Mouse (Mus musculus): ENCODE results near the gene Agfg2. TPM values are rescaled to one million over a fixed set of nuclear protein-coding genes. Genes with fewer than 3 reads are reported as not detected.
A peak's percentile ranks its signal among the peaks of the same experiment; 100 is the strongest.

Agfg2 gene
- polyA plus RNA-seq, 1 experiment: 16.5 TPM

GRCm38 (mm10) chr5:137685653-137686052 lies 1.1 kb upstream of the Agfg2 start:
- Histone ChIP-seq H3K4me3 (ENCODE audit: extremely low read depth, insufficient read depth, insufficient read length) (no peak overlapping the region), H3K27me3 (ENCODE audit: control insufficient read depth, insufficient read depth, low read length) (no peaks in the 10 kb centered on the region), H3K36me3 (ENCODE audit: control insufficient read depth, insufficient read depth, low read length) (no peaks in the 10 kb centered on the region), H3K4me1 (ENCODE audit: control insufficient read depth, insufficient read depth, insufficient read length) (peaks cover 12% of the 10 kb centered on the region), H3K27ac (ENCODE audit: insufficient read depth, low read length) (peak overlapping the region; percentile 57; the same call in 1 of the 2 replicates)
- 73% methylated on average over 3 of the region's 3 CpGs for WGBS
- no peak for TF ChIP-seq POLR2A (IDR thresholded peaks at IDR 0.05; ENCODE audit: low read depth, low read length)
- no peak for TF ChIP-seq CTCF (IDR thresholded peaks at IDR 0.05; ENCODE audit: extremely low read depth, insufficient read depth, insufficient read length, insufficient replicate concordance)
- DNase-seq (ENCODE audit: low read depth in 1 of 2, low spot score in 2 of 2): no peak

- TF ChIP-seq POLR2A (IDR thresholded peaks at IDR 0.05; ENCODE audit: low read depth, low read length) (no peak), CTCF (IDR thresholded peaks at IDR 0.05; ENCODE audit: extremely low read depth, insufficient read depth, insufficient read length, insufficient replicate concordance) (no peak)
- DNase-seq (ENCODE audit: low read depth in 1 of 2, low spot score in 2 of 2): no peak
- Histone ChIP-seq H3K4me3 (ENCODE audit: extremely low read depth, insufficient read depth, insufficient read length) (peak overlapping the region; percentile 71), H3K36me3 (ENCODE audit: control insufficient read depth, insufficient read depth, low read length) (no peaks in the 10 kb centered on the region), H3K27ac (ENCODE audit: insufficient read depth, low read length) (peak overlapping the region; percentile 52; the same call in 1 of the 2 replicates), H3K4me1 (ENCODE audit: control insufficient read depth, insufficient read depth, insufficient read length) (peaks cover 12% of the 10 kb centered on the region), H3K27me3 (ENCODE audit: control insufficient read depth, insufficient read depth, low read length) (no peaks in the 10 kb centered on the region)
- 8% methylated on average over 28 of the region's 28 CpGs for WGBS
Observed at GRCm38 (mm10) chr5:137683388-137684293, 885 bp downstream of the Agfg2 start.

- Histone ChIP-seq H3K4me3 (ENCODE audit: extremely low read depth, insufficient read depth, insufficient read length) (no peak overlapping the region), H3K27me3 (ENCODE audit: control insufficient read depth, insufficient read depth, low read length) (no peaks in the 10 kb centered on the region), H3K4me1 (ENCODE audit: control insufficient read depth, insufficient read depth, insufficient read length) (peaks cover 12% of the 10 kb centered on the region), H3K27ac (ENCODE audit: insufficient read depth, low read length) (no peak overlapping the region), H3K36me3 (ENCODE audit: control insufficient read depth, insufficient read depth, low read length) (no peaks in the 10 kb centered on the region)
- 95% methylated on average over 6 of the region's 6 CpGs for WGBS
- no peak for DNase-seq (ENCODE audit: low read depth in 1 of 2, low spot score in 2 of 2)
- TF ChIP-seq CTCF (IDR thresholded peaks at IDR 0.05; ENCODE audit: extremely low read depth, insufficient read depth, insufficient read length, insufficient replicate concordance) (no peak), POLR2A (IDR thresholded peaks at IDR 0.05; ENCODE audit: low read depth, low read length) (no peak)
Observed at GRCm38 (mm10) chr5:137682526-137682925, 2.0 kb downstream of the Agfg2 start.

GRCm38 (mm10) chr5:137679726-137680125 lies 4.8 kb downstream of the Agfg2 start:
- peaks cover 4% of the 10 kb centered on the region; the same call in 1 of the 2 replicates for H3K4me1 ChIP-seq (ENCODE audit: control insufficient read depth, insufficient read depth, insufficient read length)
- DNase-seq (ENCODE audit: low read depth in 1 of 2, low spot score in 2 of 2): no peak
- 88% methylated on average over 4 of the region's 4 CpGs for WGBS
- H3K27me3 ChIP-seq (ENCODE audit: control insufficient read depth, insufficient read depth, low read length): no peaks in the 10 kb centered on the region
- H3K27ac ChIP-seq (ENCODE audit: insufficient read depth, low read length): no peak overlapping the region
- TF ChIP-seq POLR2A (IDR thresholded peaks at IDR 0.05; ENCODE audit: low read depth, low read length): no peak
- no peak for TF ChIP-seq CTCF (IDR thresholded peaks at IDR 0.05; ENCODE audit: extremely low read depth, insufficient read depth, insufficient read length, insufficient replicate concordance)
- H3K4me3 ChIP-seq (ENCODE audit: extremely low read depth, insufficient read depth, insufficient read length): no peak overlapping the region
- no peaks in the 10 kb centered on the region for H3K36me3 ChIP-seq (ENCODE audit: control insufficient read depth, insufficient read depth, low read length)

- DNase-seq (ENCODE audit: low read depth in 1 of 2, low spot score in 2 of 2): no peak
- TF ChIP-seq CTCF (IDR thresholded peaks at IDR 0.05; ENCODE audit: extremely low read depth, insufficient read depth, insufficient read length, insufficient replicate concordance) (no peak), POLR2A (IDR thresholded peaks at IDR 0.05; ENCODE audit: low read depth, low read length) (no peak)
- WGBS: 90% methylated on average over 3 of the region's 3 CpGs
- Histone ChIP-seq H3K4me1 (ENCODE audit: control insufficient read depth, insufficient read depth, insufficient read length) (peaks cover 4% of the 10 kb centered on the region; the same call in 1 of the 2 replicates), H3K36me3 (ENCODE audit: control insufficient read depth, insufficient read depth, low read length) (no peaks in the 10 kb centered on the region), H3K27me3 (ENCODE audit: control insufficient read depth, insufficient read depth, low read length) (no peaks in the 10 kb centered on the region), H3K4me3 (ENCODE audit: extremely low read depth, insufficient read depth, insufficient read length) (no peak overlapping the region), H3K27ac (ENCODE audit: insufficient read depth, low read length) (no peak overlapping the region)
Observed at GRCm38 (mm10) chr5:137678736-137679135, 5.8 kb downstream of the Agfg2 start.

- Histone ChIP-seq H3K4me3 (ENCODE audit: extremely low read depth, insufficient read depth, insufficient read length) (no peak overlapping the region), H3K4me1 (ENCODE audit: control insufficient read depth, insufficient read depth, insufficient read length) (peaks cover under 1% of the 10 kb centered on the region; the same call in 1 of the 2 replicates), H3K27me3 (ENCODE audit: control insufficient read depth, insufficient read depth, low read length) (no peaks in the 10 kb centered on the region), H3K36me3 (ENCODE audit: control insufficient read depth, insufficient read depth, low read length) (no peaks in the 10 kb centered on the region), H3K27ac (ENCODE audit: insufficient read depth, low read length) (no peak overlapping the region)
- TF ChIP-seq CTCF (IDR thresholded peaks at IDR 0.05; ENCODE audit: extremely low read depth, insufficient read depth, insufficient read length, insufficient replicate concordance) (no peak), POLR2A (IDR thresholded peaks at IDR 0.05; ENCODE audit: low read depth, low read length) (no peak)
- no peak for DNase-seq (ENCODE audit: low read depth in 1 of 2, low spot score in 2 of 2)
- WGBS: 98% methylated on average over 8 of the region's 8 CpGs
Observed at GRCm38 (mm10) chr5:137677859-137678258, 6.7 kb downstream of the Agfg2 start.

GRCm38 (mm10) chr5:137674786-137675185 lies 9.7 kb downstream of the Agfg2 start:
- H3K27me3 ChIP-seq (ENCODE audit: control insufficient read depth, insufficient read depth, low read length): no peaks in the 10 kb centered on the region
- no peak overlapping the region for H3K27ac ChIP-seq (ENCODE audit: insufficient read depth, low read length)
- H3K36me3 ChIP-seq (ENCODE audit: control insufficient read depth, insufficient read depth, low read length): no peaks in the 10 kb centered on the region
- no peak for TF ChIP-seq CTCF (IDR thresholded peaks at IDR 0.05; ENCODE audit: extremely low read depth, insufficient read depth, insufficient read length, insufficient replicate concordance)
- TF ChIP-seq POLR2A (IDR thresholded peaks at IDR 0.05; ENCODE audit: low read depth, low read length): no peak
- H3K4me1 ChIP-seq (ENCODE audit: control insufficient read depth, insufficient read depth, insufficient read length): peaks cover 7% of the 10 kb centered on the region
- no peak for DNase-seq (ENCODE audit: low read depth in 1 of 2, low spot score in 2 of 2)
- no peak overlapping the region for H3K4me3 ChIP-seq (ENCODE audit: extremely low read depth, insufficient read depth, insufficient read length)
- 96% methylated on average over 8 of the region's 8 CpGs for WGBS
